Mouse (Mus musculus) ovary, postnatal 36 days (tissue): ENCODE results near the gene Klf15.

Source experiments
- DNase-seq: peaks from one replicate; pipeline ENCODE4 v3.0.0; 2022; ENCODE audit warnings: low spot score, mixed read lengths

Gene Klf15

GRCm38 (mm10) chr6:90462181-90462706 lies at the start of gene Klf15:
TSS of gene Klf15 (plus strand) at chr6:90462576.
- peak; percentile 84 for DNase-seq

- peak; percentile 81 for DNase-seq
These were observed 39.8 kb upstream of the Klf15 start for GRCm38 (mm10) chr6:90422565-90422964.

GRCm38 (mm10) chr6:90425361-90425760 lies 37.0 kb upstream of the Klf15 start:
- DNase-seq = no peak

- DNase-seq = no peak
These were observed 36.4 kb upstream of the Klf15 start for GRCm38 (mm10) chr6:90426003-90426402.

- DNase-seq = peak; percentile 80
These were observed 33.9 kb upstream of the Klf15 start, which contains the start of gene Cfap100 for GRCm38 (mm10) chr6:90428380-90428974. TSS of gene Cfap100 (minus strand) at chr6:90428797.

- DNase-seq = no peak
These were observed 32.5 kb upstream of the Klf15 start for GRCm38 (mm10) chr6:90429911-90430310.

- DNase-seq = no peak
These were observed 30.9 kb upstream of the Klf15 start for GRCm38 (mm10) chr6:90431487-90431886.

- DNase-seq = no peak
These were observed 27.7 kb upstream of the Klf15 start for GRCm38 (mm10) chr6:90434687-90435086.

- peak; percentile 76 for DNase-seq
These were observed 27.2 kb upstream of the Klf15 start for GRCm38 (mm10) chr6:90435195-90435618.

- DNase-seq = no peak
These were observed 26.0 kb upstream of the Klf15 start for GRCm38 (mm10) chr6:90436192-90436907.

- no peak for DNase-seq
These were observed 25.3 kb upstream of the Klf15 start for GRCm38 (mm10) chr6:90437041-90437440.

GRCm38 (mm10) chr6:90446883-90447282 lies 15.5 kb upstream of the Klf15 start:
- no peak for DNase-seq

- peak; percentile 84 for DNase-seq
These were observed 12.2 kb upstream of the Klf15 start for GRCm38 (mm10) chr6:90450179-90450578.

GRCm38 (mm10) chr6:90450697-90451096 lies 11.7 kb upstream of the Klf15 start:
- DNase-seq = peak; percentile 31

- no peak for DNase-seq
These were observed 10.9 kb upstream of the Klf15 start for GRCm38 (mm10) chr6:90451512-90451911.

GRCm38 (mm10) chr6:90452603-90453002 lies 9.8 kb upstream of the Klf15 start:
- no peak for DNase-seq

GRCm38 (mm10) chr6:90453751-90454150 lies 8.6 kb upstream of the Klf15 start:
- DNase-seq = no peak

GRCm38 (mm10) chr6:90457421-90457820 lies 5.0 kb upstream of the Klf15 start:
- no peak for DNase-seq

- DNase-seq = no peak
These were observed 1.2 kb upstream of the Klf15 start for GRCm38 (mm10) chr6:90461181-90461580.

GRCm38 (mm10) chr6:90461771-90462170 lies 605 bp upstream of the Klf15 start:
- no peak for DNase-seq

GRCm38 (mm10) chr6:90462841-90463227 lies 458 bp downstream of the Klf15 start:
- peak; percentile 37 for DNase-seq

- peak; percentile 92 for DNase-seq
These were observed 969 bp downstream of the Klf15 start for GRCm38 (mm10) chr6:90463228-90463862.

GRCm38 (mm10) chr6:90463890-90464421 lies 1.6 kb downstream of the Klf15 start:
- DNase-seq = no peak
